Mouse (Mus musculus): Measurements from ENCODE around the gene Anks1b. TPM values are rescaled to one million over a fixed set of nuclear protein-coding genes. Genes with fewer than 3 reads are reported as not detected.
A peak's percentile ranks its signal among the peaks of the same experiment; 100 is the strongest.

Anks1b gene
- polyA plus RNA-seq, 1 experiment from 2014 or later, result 0.46 TPM

DNA sequence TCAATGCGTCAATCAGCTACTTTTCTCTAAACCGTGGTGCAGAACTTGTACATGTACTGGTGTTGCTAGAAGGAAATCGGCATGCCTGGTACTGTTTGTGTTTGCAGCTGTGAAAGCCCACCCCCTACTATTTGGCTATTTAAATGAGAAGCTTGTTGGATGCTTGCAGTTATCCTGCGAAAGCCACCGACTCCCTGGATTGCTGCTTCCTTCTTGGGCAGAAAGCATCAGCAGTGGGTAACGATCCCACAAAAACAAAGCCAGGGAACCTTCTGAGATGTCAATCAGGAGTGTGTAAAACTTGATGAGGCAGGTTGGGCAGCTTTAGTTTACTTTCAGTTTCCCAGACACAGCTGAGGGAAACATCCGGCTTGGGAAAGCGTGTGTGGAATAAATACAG, 727 bp downstream of the Anks1b start:
- Histone ChIP-seq H3K4me3 (peak overlapping the region; percentile 73), H3K27me3 (ENCODE audit: low read depth, poor library complexity, severe bottlenecking) (peaks cover 36% of the 10 kb centered on the region), H3K9me3 (replicated peaks) (no peaks in the 10 kb centered on the region), H3K4me1 (peaks cover 16% of the 10 kb centered on the region), H3K36me3 (no peaks in the 10 kb centered on the region), H3K27ac (no peak overlapping the region)
- DNase-seq (ENCODE audit: low spot score), result peak; percentile 37
- 10% methylated on average over 8 of the region's 8 CpGs for WGBS

DNA sequence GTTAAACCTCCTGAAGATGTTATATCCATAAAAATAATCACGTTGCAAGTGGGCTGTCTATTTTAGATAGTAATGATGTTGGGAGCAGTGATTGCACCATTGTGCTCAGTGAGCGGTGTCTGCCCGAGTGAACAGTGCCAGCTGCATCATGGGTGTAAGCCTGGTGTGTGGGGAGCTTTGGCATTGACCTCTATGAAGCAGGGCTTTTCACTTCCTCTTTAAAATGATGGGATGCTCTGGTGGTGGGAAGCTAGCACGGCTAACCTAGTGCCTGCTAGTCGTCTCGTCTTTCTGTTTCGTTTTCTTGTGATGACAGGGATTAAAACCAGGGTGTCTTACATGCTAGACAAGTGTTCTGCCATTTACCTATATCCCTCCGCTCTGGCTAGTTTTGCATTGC, 10.3 kb downstream of the Anks1b start:
- no peak overlapping the region for H3K27ac ChIP-seq
- no peak overlapping the region for H3K4me3 ChIP-seq
- H3K27me3 ChIP-seq (ENCODE audit: low read depth, poor library complexity, severe bottlenecking), result no peaks in the 10 kb centered on the region
- no peaks in the 10 kb centered on the region for H3K4me1 ChIP-seq
- no peaks in the 10 kb centered on the region for H3K36me3 ChIP-seq
- no peak for DNase-seq (ENCODE audit: low spot score)
- H3K9me3 ChIP-seq (replicated peaks), result no peaks in the 10 kb centered on the region
- 85% methylated on average over 8 of the region's 8 CpGs for WGBS

DNA sequence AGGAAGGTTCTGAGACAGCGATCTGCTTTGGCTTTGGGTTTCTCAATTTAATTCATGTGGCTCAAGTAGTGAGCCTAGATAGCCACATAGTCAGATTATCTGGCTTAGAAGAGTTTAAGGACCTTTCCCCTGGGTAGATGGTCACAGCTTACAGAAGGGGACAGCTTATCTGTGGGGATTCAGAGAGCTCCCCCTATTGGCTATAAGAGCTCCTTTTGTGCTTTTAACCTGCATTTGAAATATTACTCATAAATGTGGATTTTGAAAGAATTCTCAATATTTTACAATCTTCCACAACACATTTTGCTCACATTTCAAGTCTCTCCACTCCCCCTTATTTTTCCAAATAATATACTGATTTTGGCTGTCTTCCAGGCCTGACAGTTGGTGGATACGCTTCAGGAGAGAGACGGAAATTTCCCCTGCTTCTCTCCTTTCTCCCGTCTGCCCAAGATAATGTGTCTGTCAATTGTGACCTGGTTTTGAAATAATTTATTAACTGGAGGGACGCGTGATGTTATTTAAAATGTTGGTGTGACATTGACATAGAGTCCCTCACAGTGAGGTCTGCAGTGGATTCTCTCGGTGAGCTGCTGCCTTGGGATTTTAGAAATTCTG, 29.5 kb downstream of the Anks1b start:
- no peak overlapping the region for H3K4me3 ChIP-seq
- DNase-seq (ENCODE audit: low spot score), result no peak
- H3K36me3 ChIP-seq, result no peaks in the 10 kb centered on the region
- H3K9me3 ChIP-seq (replicated peaks), result no peaks in the 10 kb centered on the region
- H3K27ac ChIP-seq, result no peak overlapping the region
- H3K27me3 ChIP-seq (ENCODE audit: low read depth, poor library complexity, severe bottlenecking), result no peaks in the 10 kb centered on the region
- WGBS, result 83% methylated on average over 7 of the region's 7 CpGs
- no peaks in the 10 kb centered on the region for H3K4me1 ChIP-seq

DNA sequence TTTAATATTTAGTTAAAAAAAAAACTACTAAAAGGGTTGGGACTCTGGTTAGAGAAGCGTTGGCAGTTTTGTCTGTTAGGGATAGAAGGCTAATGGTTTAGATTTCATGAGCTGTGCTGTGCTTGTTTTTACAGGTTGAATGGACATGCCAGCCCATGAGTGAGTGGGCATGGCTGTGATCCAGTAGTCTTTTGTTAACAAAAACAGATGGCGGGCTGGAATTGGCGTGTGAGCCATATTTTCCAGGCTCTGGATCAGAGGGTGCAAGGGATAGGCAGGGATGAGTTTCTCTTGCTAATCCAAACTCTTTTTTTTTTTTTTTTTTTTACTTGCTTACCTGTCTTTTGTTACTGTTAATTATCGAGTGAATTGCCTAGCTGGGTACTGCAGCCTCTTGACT, 38.6 kb downstream of the Anks1b start:
- WGBS, result 91% methylated on average over 4 of the region's 4 CpGs
- H3K27me3 ChIP-seq (ENCODE audit: low read depth, poor library complexity, severe bottlenecking), result no peaks in the 10 kb centered on the region
- DNase-seq (ENCODE audit: low spot score), result no peak
- H3K4me1 ChIP-seq, result no peaks in the 10 kb centered on the region
- no peak overlapping the region for H3K27ac ChIP-seq
- H3K36me3 ChIP-seq, result no peaks in the 10 kb centered on the region
- H3K9me3 ChIP-seq (replicated peaks), result no peaks in the 10 kb centered on the region
- no peak overlapping the region for H3K4me3 ChIP-seq

DNA sequence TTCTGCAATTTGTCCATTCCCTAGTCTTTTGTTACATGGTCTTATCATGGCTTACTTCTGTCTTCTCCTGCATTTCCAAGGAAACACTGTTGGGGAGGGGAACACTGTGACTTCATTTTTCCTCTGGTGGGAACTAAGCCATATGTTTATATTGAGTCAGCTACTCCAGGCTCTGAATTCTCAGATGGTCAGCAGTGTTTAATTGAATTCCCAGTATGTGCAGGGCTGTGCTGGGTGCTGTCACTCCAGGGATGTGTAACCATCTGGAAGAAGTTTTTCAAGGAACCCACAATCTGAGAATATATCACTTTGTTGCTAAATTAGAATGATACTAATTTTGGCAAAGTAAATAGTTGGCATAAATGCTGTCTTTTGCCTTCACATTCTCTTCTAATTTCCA, 39.9 kb downstream of the Anks1b start:
- Histone ChIP-seq H3K27me3 (ENCODE audit: low read depth, poor library complexity, severe bottlenecking) (no peaks in the 10 kb centered on the region), H3K4me3 (no peak overlapping the region), H3K9me3 (replicated peaks) (no peaks in the 10 kb centered on the region), H3K27ac (no peak overlapping the region), H3K36me3 (no peaks in the 10 kb centered on the region), H3K4me1 (no peaks in the 10 kb centered on the region)
- no peak for DNase-seq (ENCODE audit: low spot score)

DNA sequence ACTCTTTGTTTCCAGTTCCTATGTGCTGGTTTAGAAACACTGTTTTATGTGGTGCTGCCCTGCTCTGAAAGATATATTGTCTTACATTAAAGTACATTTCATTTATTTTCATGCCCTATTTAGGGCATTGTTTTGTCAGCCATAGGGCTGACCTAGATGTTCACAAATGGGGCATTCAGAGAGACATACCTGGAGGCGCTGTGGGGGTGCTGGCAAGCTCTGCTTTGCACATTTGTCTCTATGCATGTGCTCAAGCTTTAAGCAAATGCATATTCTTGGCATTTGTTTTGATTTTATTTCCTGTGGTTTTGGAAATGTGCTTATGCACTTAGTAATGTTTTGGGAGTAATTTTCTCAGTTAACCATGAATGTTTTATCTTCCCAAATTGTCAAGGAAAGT, 43.8 kb downstream of the Anks1b start:
- no peak overlapping the region for H3K27ac ChIP-seq
- 85% methylated on average over 1 of the region's 1 CpGs for WGBS
- no peaks in the 10 kb centered on the region for H3K36me3 ChIP-seq
- H3K27me3 ChIP-seq (ENCODE audit: low read depth, poor library complexity, severe bottlenecking), result no peaks in the 10 kb centered on the region
- DNase-seq (ENCODE audit: low spot score), result no peak
- H3K4me1 ChIP-seq, result no peaks in the 10 kb centered on the region
- H3K4me3 ChIP-seq, result no peak overlapping the region
- H3K9me3 ChIP-seq (replicated peaks), result no peaks in the 10 kb centered on the region

DNA sequence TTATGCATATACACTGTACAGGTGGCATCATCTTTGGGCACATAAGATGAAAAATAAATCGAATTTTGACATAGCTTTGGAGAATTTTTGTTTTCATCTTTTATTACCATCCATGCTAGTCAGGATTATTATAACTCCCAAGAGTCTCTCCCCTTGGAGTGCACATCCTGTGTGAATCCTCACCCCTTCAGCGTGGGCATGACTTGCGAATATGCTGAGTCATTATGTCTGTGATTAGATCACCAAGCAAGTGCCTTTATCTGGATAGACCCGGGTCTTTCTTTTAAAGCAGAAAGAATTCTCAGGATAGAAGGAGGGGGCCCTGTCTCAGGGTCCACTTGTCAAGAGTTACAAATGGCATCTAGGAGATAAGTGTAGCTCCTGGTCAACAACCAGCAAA, 48.7 kb downstream of the Anks1b start:
- WGBS, result 86% methylated on average over 4 of the region's 4 CpGs
- H3K36me3 ChIP-seq, result no peaks in the 10 kb centered on the region

DNA sequence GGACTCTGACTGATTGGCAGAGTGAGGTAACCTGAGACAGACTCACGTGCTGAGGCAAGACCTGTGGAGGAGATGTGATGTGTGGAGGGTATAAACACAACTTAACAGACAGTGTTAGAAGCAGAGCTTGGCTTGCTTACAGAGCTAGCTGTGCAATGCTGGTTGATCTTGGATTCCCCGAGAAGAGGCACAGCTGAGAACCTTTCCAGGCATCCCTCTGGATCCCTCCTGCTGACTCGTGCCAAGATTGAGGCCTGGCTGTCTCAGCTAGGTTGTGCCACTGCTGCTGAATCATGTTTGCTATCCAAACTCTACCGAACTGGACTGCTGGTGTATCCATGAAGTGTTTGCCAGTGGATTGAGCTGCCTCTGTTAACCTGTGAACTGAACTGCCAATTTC, 68.9 kb downstream of the Anks1b start:
- Histone ChIP-seq H3K9me3 (replicated peaks) (no peaks in the 10 kb centered on the region), H3K27ac (no peak overlapping the region), H3K4me3 (no peak overlapping the region), H3K27me3 (ENCODE audit: low read depth, poor library complexity, severe bottlenecking) (no peaks in the 10 kb centered on the region), H3K4me1 (no peaks in the 10 kb centered on the region), H3K36me3 (no peaks in the 10 kb centered on the region)
- whole genome bisulfite sequencing, result 80% methylated on average over 4 of the region's 4 CpGs
- no peak for DNase-seq (ENCODE audit: low spot score)

More for the DNA sequence above, 48.7 kb downstream of the Anks1b start:
- no peak overlapping the region for H3K27ac ChIP-seq
- H3K9me3 ChIP-seq (replicated peaks), result no peaks in the 10 kb centered on the region
- no peak overlapping the region for H3K4me3 ChIP-seq
- H3K4me1 ChIP-seq, result no peaks in the 10 kb centered on the region
- no peaks in the 10 kb centered on the region for H3K27me3 ChIP-seq (ENCODE audit: low read depth, poor library complexity, severe bottlenecking)
- DNase-seq (ENCODE audit: low spot score), result no peak

DNA sequence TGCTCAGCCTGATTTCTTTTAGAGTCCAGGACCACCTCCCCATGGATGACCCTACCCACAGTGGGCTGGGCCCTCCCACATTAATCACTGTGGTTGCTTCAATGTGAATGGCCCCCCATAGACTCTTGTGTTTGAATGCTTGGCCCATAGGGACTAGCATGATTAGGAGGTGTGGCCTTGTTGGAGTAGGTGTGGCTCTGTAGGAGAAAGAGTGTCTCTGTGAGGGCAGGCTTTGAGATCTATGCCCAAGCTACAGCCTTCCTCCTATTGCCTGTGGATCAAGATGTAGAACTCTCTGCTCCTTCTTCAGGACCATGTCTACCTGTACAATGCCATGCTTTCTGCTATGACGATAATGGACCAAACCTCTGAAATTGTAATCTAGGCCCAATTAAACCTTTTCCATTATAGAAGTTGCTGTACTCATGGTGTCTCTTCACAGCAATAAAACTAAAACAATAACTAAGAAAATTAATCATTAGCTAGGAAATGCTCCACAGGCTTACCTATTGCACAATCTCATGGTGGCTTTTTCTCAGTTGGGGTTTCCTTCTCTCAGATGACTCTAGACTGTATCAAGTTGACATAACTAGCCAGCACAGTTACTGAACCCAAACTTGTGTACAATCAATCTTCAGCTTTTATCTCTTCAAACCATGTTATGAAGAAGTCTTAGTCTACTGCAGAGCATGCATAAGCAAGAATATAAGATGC, 73.5 kb downstream of the Anks1b start:
- H3K36me3 ChIP-seq, result no peaks in the 10 kb centered on the region
- no peaks in the 10 kb centered on the region for H3K9me3 ChIP-seq (replicated peaks)
- no peak for DNase-seq (ENCODE audit: low spot score)
- no peak overlapping the region for H3K4me3 ChIP-seq
- no peak overlapping the region for H3K27ac ChIP-seq
- H3K27me3 ChIP-seq (ENCODE audit: low read depth, poor library complexity, severe bottlenecking), result no peaks in the 10 kb centered on the region
- 100% methylated on average over 1 of the region's 1 CpGs for WGBS
- no peaks in the 10 kb centered on the region for H3K4me1 ChIP-seq

DNA sequence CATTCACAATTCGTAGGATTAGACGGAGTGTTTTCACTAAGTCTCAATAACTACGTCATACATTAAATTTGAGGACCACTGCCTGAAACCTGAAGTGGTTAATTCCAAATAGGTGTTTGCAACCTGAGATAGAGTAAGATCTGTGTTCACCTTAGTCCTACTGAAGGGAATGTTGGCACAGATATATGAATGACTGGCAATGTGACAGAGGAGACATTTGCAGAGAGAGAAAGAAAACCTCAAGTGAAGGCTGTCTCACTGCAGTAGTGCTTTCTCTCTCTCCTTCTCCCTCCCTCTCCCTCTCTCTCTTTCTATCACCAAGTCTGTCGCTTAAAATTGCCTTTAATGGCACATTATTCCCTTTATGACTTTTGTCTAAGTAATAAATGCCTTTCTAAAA, 101.1 kb downstream of the Anks1b start:
- H3K9me3 ChIP-seq (replicated peaks), result no peaks in the 10 kb centered on the region
- H3K36me3 ChIP-seq, result no peaks in the 10 kb centered on the region
- no peak overlapping the region for H3K27ac ChIP-seq
- DNase-seq (ENCODE audit: low spot score), result no peak
- H3K4me3 ChIP-seq, result no peak overlapping the region
- no peaks in the 10 kb centered on the region for H3K4me1 ChIP-seq
- no peaks in the 10 kb centered on the region for H3K27me3 ChIP-seq (ENCODE audit: low read depth, poor library complexity, severe bottlenecking)
- 86% methylated on average over 4 of the region's 4 CpGs for WGBS

DNA sequence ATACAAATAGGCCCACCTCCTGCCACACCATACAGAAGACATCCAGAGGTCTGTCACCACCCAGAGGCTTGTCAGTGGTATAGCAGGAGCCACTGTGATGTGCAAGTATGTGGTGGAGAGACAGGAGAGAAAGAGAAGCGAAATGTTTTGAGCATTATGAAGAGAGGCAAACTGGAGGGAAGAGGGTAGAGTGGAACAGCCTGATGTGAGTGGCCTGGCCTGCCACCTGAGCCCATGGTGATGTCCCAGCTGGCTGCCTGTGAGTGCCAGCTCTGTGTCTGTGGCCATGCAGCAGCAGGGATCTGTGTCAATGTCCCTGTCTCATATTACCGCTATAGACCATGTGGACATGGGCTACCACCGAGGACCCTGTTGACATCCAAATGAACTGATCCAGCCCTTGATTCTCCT, 102.1 kb downstream of the Anks1b start:
- H3K9me3 ChIP-seq (replicated peaks), result no peaks in the 10 kb centered on the region
- no peak for DNase-seq (ENCODE audit: low spot score)
- H3K4me1 ChIP-seq, result no peaks in the 10 kb centered on the region
- H3K27me3 ChIP-seq (ENCODE audit: low read depth, poor library complexity, severe bottlenecking), result no peaks in the 10 kb centered on the region
- 70% methylated on average over 3 of the region's 3 CpGs for WGBS
- no peak overlapping the region for H3K27ac ChIP-seq
- H3K36me3 ChIP-seq, result no peaks in the 10 kb centered on the region
- H3K4me3 ChIP-seq, result no peak overlapping the region

DNA sequence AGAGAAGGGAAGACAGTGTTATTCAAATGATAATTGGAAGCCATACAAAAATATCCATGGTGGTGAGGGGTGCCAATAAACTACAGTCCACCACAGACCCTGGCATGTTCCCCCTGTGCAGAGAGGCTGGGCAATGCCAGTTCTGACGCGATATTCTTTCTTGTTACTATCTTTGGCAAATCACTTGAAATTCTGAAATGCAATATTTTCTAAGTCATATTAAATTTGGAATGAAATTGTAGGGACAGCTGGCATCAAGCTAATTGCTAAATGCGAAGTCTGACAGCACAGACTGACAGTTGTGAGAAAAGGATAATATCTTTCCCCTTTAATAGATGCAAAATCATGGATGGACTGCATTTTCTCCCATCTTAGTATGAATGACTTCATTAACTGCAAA, 103.3 kb downstream of the Anks1b start:
- Histone ChIP-seq H3K4me3 (no peak overlapping the region), H3K27ac (no peak overlapping the region), H3K9me3 (replicated peaks) (no peaks in the 10 kb centered on the region), H3K4me1 (no peaks in the 10 kb centered on the region), H3K36me3 (no peaks in the 10 kb centered on the region), H3K27me3 (ENCODE audit: low read depth, poor library complexity, severe bottlenecking) (no peaks in the 10 kb centered on the region)
- DNase-seq (ENCODE audit: low spot score), result no peak
- 90% methylated on average over 3 of the region's 3 CpGs for WGBS

DNA sequence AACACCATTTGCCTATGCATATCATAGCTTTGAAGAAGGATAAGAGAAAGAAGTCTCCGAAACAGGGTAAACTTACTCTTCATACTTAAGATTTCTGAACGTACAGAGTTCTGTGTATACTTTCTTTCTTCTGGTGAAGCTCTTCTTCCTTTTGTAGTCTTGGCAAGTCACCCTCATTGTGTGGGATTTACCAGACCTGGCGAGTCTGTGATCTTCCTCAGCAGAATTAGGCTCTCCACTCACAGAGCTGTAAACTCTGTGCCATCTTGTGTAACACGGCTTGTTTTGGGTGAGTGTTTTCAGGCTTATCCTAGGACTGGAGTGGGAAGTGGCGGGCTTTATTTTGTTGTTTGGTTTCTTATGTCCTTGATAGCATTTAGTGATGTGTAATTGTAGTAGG, 120.9 kb downstream of the Anks1b start:
- Histone ChIP-seq H3K4me3 (no peak overlapping the region), H3K36me3 (no peaks in the 10 kb centered on the region), H3K4me1 (no peaks in the 10 kb centered on the region), H3K27me3 (ENCODE audit: low read depth, poor library complexity, severe bottlenecking) (no peaks in the 10 kb centered on the region), H3K27ac (no peak overlapping the region), H3K9me3 (replicated peaks) (no peaks in the 10 kb centered on the region)
- 84% methylated on average over 5 of the region's 5 CpGs for WGBS
- no peak for DNase-seq (ENCODE audit: low spot score)

All from limb, embryonic 10.5 days (tissue).